In genomic region chr9:70782191-70782590, GRCm38 (mm10) we compare ENCODE assay signal across 16 mouse cellular contexts.
A peak's percentile ranks its signal among the peaks of the same experiment; 100 is the strongest.
DNase-seq lines count a peak whose midpoint lies in the region; ATAC-seq lines count a peak whose summit lies in the region.
"Had no signal": no experiment of that assay in that cellular context is flagged by ENCODE, and none has a peak within 500 bp of the region (broad histone marks: within the 10 kb centered on the region; RNA-seq: fewer than 3 reads in every experiment).

No protein-coding gene starts in this region.

- ATAC-seq in megakaryocyte, adult 5-6 weeks (ENCODE audit: poor library complexity, severe bottlenecking): no peak
- ATAC-seq in erythroblast, adult 5-6 weeks (replicated peaks; ENCODE audit: low FRiP score, poor library complexity, severe bottlenecking): no peak
- ATAC-seq: forebrain, embryonic 13.5 days; hindbrain, embryonic 16.5 days; midbrain, embryonic 13.5 days had no signal

- DNase-seq in brain, adult 2 months (ENCODE audit: low read depth, low spot score): peak; percentile 67
- peak; percentile 18 for DNase-seq in cerebellum, adult 11 months
- peak; percentile 53 for DNase-seq in cerebellum, adult 9-10 months
- DNase-seq in cerebellum, postnatal 36 days: peak; percentile 17 to 31
- DNase-seq: adrenal gland, postnatal 36 days; B cell, adult 2 months; embryo, embryonic 11 days; gastrocnemius, postnatal 14 days; kidney, adult 2 months; kidney, postnatal 4 days; lung, postnatal 36 days had no signal
